Mouse (Mus musculus) frontal cortex, adult (tissue): ENCODE measurements around the gene Utrn.
"Not testable (repeated sequence)": the region's sequence is repeated elsewhere in the genome, so short reads cannot be mapped to it uniquely, and the experiment has no call there.

Experiments
- ATAC-seq: cut with Nextera tagmentation; 2 replicates; pipeline ENCODE4 v1.9.2; 2017; ENCODE audit warnings: mild to moderate bottlenecking, moderate library complexity, mixed read lengths; ENCODE audit not compliant: low TSS enrichment

Utrn gene

GRCm38 (mm10) chr10:12694774-12695173, 174.4 kb downstream of the Utrn start:
- no peak for ATAC-seq

DNA sequence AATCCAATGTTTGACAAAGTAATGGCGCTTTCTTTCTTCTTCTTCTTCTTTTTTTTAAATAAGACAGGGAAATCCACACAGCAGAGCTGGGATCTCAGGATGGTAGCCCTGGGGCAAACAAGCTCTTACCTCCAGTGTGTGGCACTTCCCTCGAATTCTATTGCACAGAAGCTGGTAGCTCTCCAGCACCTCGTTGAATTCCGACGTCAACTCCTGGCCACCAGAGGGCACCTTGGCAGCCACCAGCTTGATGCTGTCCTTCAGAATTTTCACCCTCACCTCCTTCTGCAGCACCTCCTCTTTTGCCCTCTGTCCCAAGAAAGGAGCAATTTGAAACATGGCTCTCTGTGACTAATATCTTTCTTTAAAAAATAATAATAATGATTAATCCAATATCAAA, 178.6 kb downstream of the Utrn start:
- peak; percentile 86 for ATAC-seq

- no peak for ATAC-seq
Measured at GRCm38 (mm10) chr10:12685683-12686082, 183.5 kb downstream of the Utrn start.

DNA sequence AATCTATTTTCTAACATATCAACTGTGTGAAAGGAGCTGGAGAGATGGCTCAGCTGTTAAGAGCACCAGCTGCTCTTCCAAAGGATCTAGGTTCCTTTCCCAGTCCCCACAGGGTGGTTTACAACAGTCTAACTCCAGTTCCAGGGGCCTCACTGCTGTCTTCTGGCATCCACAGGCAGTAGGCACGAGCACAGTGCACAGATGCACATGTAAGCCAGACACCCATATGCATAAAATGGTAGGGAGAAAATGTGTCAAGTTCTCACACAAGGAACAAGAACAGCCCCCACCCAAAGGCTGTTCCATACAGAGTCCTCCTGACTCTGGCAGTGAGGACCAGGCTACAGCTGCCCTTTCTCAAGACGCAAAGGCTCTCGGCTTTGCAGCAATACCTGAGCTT, 185.1 kb downstream of the Utrn start:
- peak; percentile 97 for ATAC-seq

DNA sequence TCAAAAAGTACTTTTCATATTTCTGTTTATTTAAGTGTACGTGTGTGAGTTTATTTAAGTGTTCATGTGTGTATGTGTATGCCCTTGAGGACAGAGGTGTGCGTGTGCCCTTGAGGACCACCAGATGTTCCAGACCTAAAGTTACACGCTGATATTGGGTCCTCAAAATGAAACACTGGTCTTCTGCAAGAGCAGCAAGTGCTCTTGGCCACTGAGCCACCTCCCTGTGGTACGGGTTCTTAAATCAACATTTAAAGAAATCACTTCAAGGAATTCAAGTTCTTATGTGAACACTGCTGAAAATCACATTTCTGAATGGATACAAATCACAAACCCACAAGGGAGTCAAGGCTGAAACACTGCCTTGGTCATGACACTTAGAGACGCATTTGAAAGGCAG, 195.9 kb downstream of the Utrn start:
- ATAC-seq: no peak

- ATAC-seq: no peak
Measured at GRCm38 (mm10) chr10:12671608-12672007, 197.6 kb downstream of the Utrn start.

DNA sequence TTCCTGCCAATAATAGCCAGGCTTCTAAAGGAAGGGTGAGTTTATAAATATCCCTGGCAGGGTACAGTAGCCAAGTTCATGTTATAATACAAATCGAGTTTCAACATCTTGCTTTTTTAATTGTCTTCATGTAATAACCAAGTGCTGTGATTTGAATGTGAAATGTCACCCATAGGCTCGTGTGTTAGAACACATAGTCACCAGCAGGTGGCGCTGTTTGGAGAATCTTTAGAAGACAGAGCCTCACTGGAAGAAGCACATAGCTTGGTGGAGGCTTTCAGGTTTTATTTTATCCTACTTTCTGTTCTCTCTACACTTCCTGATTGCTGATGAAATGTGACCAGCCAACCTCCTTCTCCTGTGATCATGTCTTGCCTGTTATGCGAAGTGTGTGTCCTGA, 207.1 kb downstream of the Utrn start:
- ATAC-seq: no peak

- ATAC-seq: no peak
Measured at GRCm38 (mm10) chr10:12658023-12658744, 211.0 kb downstream of the Utrn start.

DNA sequence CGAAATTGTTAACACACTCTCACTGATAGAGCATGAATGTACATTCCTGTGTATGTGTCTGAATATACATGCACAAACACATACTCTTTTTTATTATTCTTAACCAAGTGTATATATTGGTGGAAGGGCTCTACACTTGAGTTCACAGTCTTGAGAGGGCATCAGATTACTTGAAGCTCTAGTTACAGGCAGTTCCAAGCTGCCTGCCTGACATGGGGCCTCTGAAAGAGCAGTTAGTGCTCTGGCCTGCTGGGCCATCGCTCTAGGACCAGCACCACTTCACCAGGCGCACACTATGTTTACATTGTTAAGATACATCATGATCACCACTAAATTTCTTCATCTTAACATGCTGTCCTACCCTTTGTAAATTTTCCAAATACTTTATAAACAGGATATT, 216.2 kb downstream of the Utrn start:
- ATAC-seq: no peak

DNA sequence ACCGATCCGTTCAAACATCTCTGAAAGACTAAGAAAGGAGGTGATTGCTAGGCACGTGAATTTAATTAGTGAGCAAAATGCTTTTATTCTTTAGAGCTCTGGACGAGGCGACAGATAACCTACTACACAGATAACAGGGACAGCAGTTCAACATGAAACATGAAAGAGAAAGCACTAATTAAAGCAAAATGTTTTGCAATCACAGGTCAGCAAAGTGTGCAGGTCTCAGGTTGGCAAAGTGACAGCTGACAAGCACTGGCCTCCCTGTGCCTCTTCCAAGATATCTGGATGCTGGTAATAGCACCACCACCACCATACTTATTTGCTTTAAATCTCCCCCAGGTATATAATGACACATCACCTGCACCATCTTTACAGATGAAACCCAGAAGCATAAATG, 223.0 kb downstream of the Utrn start:
- no peak for ATAC-seq

DNA sequence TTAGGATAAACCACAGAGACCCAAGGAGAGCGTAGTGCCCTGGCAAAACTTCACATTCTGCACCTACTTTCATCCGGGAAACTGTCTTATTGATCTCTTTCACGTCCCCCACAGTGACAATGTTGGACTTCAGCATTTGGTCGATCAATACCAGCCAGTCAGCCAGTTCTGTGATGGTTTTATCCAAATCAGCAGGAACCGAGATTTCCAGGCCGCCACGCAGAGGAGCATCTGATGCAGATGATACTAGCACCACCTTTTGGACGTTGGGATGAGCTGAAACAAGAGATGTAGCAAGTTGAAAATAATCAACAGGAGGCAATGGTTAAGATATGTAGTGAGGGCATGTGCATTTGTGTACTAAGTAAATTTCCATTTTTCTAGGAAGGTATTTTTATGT, 225.8 kb downstream of the Utrn start:
- ATAC-seq: peak; percentile 94

DNA sequence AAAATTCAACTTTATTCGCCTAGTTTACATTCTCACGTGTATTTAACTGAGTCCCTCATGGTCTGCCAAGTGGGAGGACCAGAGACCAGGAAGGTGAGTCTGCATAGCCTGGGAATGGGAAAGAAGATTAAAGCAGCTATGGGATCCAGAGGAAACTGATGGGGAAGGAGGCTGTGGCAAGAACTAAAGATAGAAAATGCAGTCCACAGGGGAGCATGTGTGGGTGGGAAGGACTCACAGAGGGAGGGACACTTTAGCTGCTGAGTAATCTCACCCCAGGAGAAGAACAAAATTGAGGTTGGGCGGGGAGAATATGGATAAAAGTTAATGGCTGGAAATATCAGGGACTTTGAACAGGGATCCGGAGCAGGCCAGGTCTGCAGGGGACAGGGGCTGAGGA, 229.5 kb downstream of the Utrn start:
- ATAC-seq: peak; percentile 84

DNA sequence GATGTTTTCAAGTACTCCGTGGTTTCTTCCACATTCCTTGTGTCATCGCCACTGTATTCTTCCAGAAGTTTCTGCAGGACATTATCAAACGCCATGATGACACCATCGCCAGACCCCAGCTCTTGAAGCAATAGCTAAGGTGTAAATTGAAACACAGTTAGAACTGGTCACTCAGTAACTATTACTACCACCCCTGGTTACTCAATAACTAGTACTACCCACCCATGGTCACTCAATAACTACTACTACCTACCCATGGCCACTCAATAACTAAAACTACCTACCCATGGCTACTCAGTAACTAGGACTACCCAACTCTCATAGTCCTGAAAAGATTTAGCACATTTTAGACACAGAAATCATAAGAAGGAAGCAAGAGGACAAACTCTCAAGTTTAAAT, 235.2 kb downstream of the Utrn start:
- ATAC-seq: no peak

GRCm38 (mm10) chr10:12630933-12631332, 238.2 kb downstream of the Utrn start:
- no peak for ATAC-seq

- no peak for ATAC-seq
Measured at GRCm38 (mm10) chr10:12618397-12618796, 250.8 kb downstream of the Utrn start.

- no peak for ATAC-seq
Measured at GRCm38 (mm10) chr10:12615723-12616122, 253.4 kb downstream of the Utrn start.

DNA sequence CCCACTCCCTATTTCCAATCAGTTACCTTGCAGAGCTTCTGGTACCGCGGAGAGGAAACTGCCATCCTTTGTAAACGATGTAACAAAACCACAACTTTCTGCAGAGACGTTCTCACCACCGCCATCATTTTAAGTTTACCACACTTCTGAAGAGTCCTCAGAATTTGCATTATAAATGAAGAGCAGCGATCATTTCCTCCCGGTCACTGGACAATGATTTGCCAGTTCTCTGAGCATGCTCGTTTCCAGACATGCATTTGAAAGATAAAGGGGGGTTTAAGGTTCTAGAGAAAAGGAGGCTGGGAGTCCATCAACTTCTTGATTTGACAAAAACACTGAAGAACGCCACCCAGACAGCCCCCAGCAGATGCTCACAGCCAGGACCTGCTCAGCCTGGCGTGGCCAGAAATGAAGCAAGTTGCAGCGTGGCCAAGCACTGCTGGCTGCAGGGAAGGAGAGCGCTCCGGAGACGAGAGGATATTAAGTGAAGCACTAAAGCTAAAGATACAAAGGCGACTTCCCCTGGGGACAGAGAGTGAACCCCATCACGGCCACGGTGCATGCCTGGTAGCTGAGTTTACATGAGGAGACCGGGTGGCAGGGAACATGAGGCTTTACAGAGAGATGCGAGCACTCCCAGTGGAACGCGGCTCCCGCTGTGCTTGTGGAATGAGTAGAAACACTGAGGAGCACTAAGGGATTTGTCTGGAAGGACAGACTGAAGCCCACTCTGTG, 254.5 kb downstream of the Utrn start:
- peak; percentile 87 for ATAC-seq

DNA sequence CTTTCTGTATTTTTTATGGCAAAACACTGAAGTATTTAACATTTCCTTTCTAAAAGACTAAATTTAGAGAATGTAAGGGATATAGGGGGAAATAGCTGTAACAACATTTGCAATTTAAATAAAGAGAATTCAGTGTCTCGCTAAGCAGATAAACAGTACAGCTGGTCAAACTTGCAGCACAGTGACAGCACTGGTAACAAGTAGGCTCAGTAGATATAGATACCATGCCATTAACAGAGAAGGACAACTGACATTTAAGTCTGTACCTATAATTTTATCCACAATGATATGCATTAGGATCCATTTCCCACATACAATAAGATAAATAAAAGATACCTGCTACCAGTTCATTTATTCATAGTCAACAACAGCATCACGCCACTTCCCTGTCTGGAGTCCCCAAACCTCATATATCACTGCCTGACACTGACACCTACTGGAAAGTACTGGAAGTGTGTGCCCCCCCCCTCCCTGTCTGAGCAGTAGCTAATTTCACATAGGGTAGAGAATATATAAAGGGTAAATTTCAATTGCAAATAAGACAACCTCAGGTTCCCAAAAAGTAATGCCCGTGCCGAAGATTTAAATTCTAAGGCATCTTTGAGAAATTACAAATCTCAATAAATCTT, 256.8 kb downstream of the Utrn start:
- peak; percentile 80 for ATAC-seq

DNA sequence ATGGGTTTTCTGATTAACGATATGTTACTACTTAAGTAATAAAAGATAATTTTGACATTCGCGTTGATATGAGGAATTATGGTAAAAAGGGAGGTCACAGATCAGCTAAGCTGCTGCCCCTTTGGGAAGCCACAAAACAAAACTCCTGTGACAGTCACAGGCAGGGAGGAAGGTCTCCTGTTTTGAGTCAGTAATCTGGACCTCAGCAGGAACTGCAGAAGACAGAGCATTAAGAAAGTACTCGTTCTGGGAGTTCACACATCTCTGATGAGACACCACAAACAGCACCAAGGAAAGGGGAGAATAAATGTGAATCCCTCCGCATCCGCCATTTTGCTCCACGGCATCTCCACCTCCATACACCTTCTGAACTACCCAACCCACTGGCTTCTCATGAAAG, 259.3 kb downstream of the Utrn start:
- no peak for ATAC-seq

- no peak for ATAC-seq
Measured at GRCm38 (mm10) chr10:12608634-12609033, 260.5 kb downstream of the Utrn start.

GRCm38 (mm10) chr10:12607180-12607579, 262.0 kb downstream of the Utrn start:
- not testable (repeated sequence) for ATAC-seq

- no peak for ATAC-seq
Measured at GRCm38 (mm10) chr10:12595379-12595778, 273.8 kb downstream of the Utrn start.

- no peak for ATAC-seq
Measured at GRCm38 (mm10) chr10:12594958-12595357, 274.2 kb downstream of the Utrn start.
